8 mouse cellular contexts compared by ENCODE assay signal in the genomic region with DNA sequence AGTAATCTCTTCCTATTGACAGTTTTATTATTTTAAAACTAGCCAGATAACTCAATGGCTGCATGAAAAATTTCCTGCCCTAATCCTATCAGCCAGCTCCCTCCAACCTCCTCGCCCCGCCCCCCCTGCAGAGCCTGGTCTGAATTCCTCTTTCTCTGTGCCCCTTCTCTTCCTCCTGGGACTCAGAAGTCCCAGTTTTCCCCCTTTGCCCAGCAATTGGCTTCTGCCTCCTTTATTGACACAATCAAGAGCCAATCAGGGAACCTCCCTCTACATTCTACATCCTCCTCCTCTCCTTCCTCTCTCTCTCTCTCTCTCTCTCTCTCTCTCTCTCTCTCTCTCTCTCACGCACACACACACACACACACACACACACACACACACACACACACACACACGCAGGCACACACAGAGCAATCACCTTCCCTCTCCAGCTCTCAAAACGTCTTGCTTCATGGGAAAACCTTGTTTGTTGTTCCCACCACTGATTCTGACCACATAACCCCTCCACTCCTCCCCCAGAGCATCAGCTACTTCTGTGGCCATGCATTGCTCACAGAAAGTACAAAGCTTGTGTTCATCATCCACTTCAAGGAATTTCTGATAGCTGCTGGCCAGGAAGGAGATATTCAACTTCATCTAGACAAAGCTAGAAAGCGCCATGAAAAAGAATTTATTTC. TPM values are rescaled to one million over a fixed set of nuclear protein-coding genes. Genes with fewer than 3 reads are reported as not detected.
DNase-seq lines count a peak whose midpoint lies in the region; ATAC-seq and TF ChIP-seq lines count a peak whose summit lies in the region.

No protein-coding gene starts in this region.

- TF ChIP-seq CTCF in hindbrain, postnatal 0 days (IDR thresholded peaks at IDR 0.05; ENCODE audit: low read depth), result no peak

- H3K9ac ChIP-seq in forebrain, embryonic 15.5 days (replicated peaks), result no peak overlapping the region
- H3K9ac ChIP-seq in hindbrain, postnatal 0 days (replicated peaks; ENCODE audit: low read length), result no peak overlapping the region
- H3K9ac ChIP-seq in liver, embryonic 12.5 days, result no peak overlapping the region

- no peak for ATAC-seq in cerebellum, adult (ENCODE audit: insufficient number of reproducible peaks, low FRiP score, low TSS enrichment)
- ATAC-seq in forebrain, embryonic 15.5 days (replicated peaks), result peak; percentile 45
- peak; percentile 89 for ATAC-seq in hindbrain, postnatal 0 days
- no peak for ATAC-seq in liver, embryonic 12.5 days
- no peak for ATAC-seq in erythroid progenitor cell, adult 5-6 weeks (replicated peaks; ENCODE audit: low FRiP score, poor library complexity, severe bottlenecking)

- no peaks in the 10 kb centered on the region for H3K9me3 ChIP-seq in forebrain, embryonic 15.5 days
- no peaks in the 10 kb centered on the region for H3K9me3 ChIP-seq in hindbrain, postnatal 0 days (ENCODE audit: low read length)
- H3K9me3 ChIP-seq in liver, embryonic 12.5 days (replicated peaks), result no peaks in the 10 kb centered on the region

- 22% methylated on average over 5 of the region's 6 CpGs for WGBS in forebrain, embryonic 15.5 days
- WGBS in hindbrain, postnatal 0 days, result 23% methylated on average over 5 of the region's 6 CpGs
- WGBS in liver, embryonic 12.5 days (ENCODE audit: insufficient replicate concordance), result 21% methylated on average over 6 of the region's 6 CpGs

- peaks cover 34% of the 10 kb centered on the region for H3K27me3 ChIP-seq in forebrain, embryonic 15.5 days
- H3K27me3 ChIP-seq in hindbrain, postnatal 0 days (ENCODE audit: insufficient read depth, low read length), result no peaks in the 10 kb centered on the region
- no peaks in the 10 kb centered on the region for H3K27me3 ChIP-seq in liver, embryonic 12.5 days (replicated peaks)

- H3K27ac ChIP-seq in forebrain, embryonic 15.5 days (replicated peaks), result no peak overlapping the region
- peak overlapping the region; percentile 63; the same call in 1 of the 2 replicates for H3K27ac ChIP-seq in hindbrain, postnatal 0 days
- H3K27ac ChIP-seq in liver, embryonic 12.5 days, result no peak overlapping the region

- peak; percentile 15 for DNase-seq in cerebellum, adult 11-12 months
- peak; percentile 85 for DNase-seq in NIH3T3 (ENCODE audit: low read depth)
- DNase-seq in hindbrain, postnatal 0 days (ENCODE audit: low spot score), result peak; percentile 87
- peak; percentile 13 for DNase-seq in ovary, postnatal 14 days (ENCODE audit: low spot score)

- no peaks in the 10 kb centered on the region for H3K36me3 ChIP-seq in forebrain, embryonic 15.5 days
- no peaks in the 10 kb centered on the region for H3K36me3 ChIP-seq in hindbrain, postnatal 0 days (ENCODE audit: insufficient read depth, low read length)
- H3K36me3 ChIP-seq in liver, embryonic 12.5 days, result no peaks in the 10 kb centered on the region

- H3K4me3 ChIP-seq in forebrain, embryonic 15.5 days, result no peak overlapping the region
- no peak overlapping the region for H3K4me3 ChIP-seq in hindbrain, postnatal 0 days (ENCODE audit: low read length)
- H3K4me3 ChIP-seq in liver, embryonic 12.5 days, result no peak overlapping the region

- peaks cover 30% of the 10 kb centered on the region for H3K4me1 ChIP-seq in forebrain, embryonic 15.5 days
- H3K4me1 ChIP-seq in hindbrain, postnatal 0 days (ENCODE audit: insufficient read depth, low read length), result 0 out of 2 replicates have a peak, but pooled peaks cover 4% of the 10 kb centered on the region
- peaks cover 6% of the 10 kb centered on the region; the same call in 1 of the 2 replicates for H3K4me1 ChIP-seq in liver, embryonic 12.5 days

- peak overlapping the region; percentile 35 for H3K4me2 ChIP-seq in forebrain, embryonic 15.5 days (replicated peaks)
- H3K4me2 ChIP-seq in hindbrain, postnatal 0 days (ENCODE audit: low read depth, low read length), result peak overlapping the region; percentile 44
- H3K4me2 ChIP-seq in liver, embryonic 12.5 days, result 0 out of 2 replicates have a peak overlapping the region, but pooled peaks have one; percentile 21

RNA-seq across cellular contexts. Expression of a gene that starts 47.1 kb away (rescaled TPM):
- 21.8 and 23.1 TPM in 2 replicates for polyA plus RNA-seq in forebrain, embryonic 15.5 days (2015; fragmentation: Nextera tagmentation; extraction: Ambion mirVana)
- total RNA-seq in hindbrain, postnatal 0 days (2014; rRNA removed), result 64.3 and 111 TPM in 2 replicates
- 12.8 and 14.5 TPM in 2 replicates for polyA plus RNA-seq in hindbrain, postnatal 0 days (2015; fragmentation: Nextera tagmentation; extraction: Ambion mirVana)
- polyA plus RNA-seq in liver, embryonic 12.5 days (2016; fragmentation: Nextera tagmentation; extraction: Ambion mirVana), result 13.2 TPM in 2 replicates
- total RNA-seq in erythroid progenitor cell, adult 5-6 weeks (2015; ENCODE audit: low replicate concordance), result 4.7 and 6.7 TPM in 2 replicates
- 5.7 and 7.8 TPM in 2 replicates for total RNA-seq in erythroid progenitor cell, adult 5-6 weeks (2017; ENCODE audit: low replicate concordance)

RNA-seq across cellular contexts. Expression of a gene that starts 47.1 kb away (rescaled TPM):
- polyA plus RNA-seq in forebrain, embryonic 15.5 days (2015; fragmentation: Nextera tagmentation; extraction: Ambion mirVana), result 17.2 and 17.3 TPM in 2 replicates
- total RNA-seq in hindbrain, postnatal 0 days (2014; rRNA removed), result 17.4 and 18.6 TPM in 2 replicates
- polyA plus RNA-seq in hindbrain, postnatal 0 days (2015; fragmentation: Nextera tagmentation; extraction: Ambion mirVana), result 10.2 and 11.0 TPM in 2 replicates
- polyA plus RNA-seq in liver, embryonic 12.5 days (2016; fragmentation: Nextera tagmentation; extraction: Ambion mirVana), result 11.8 and 11.9 TPM in 2 replicates
- total RNA-seq in erythroid progenitor cell, adult 5-6 weeks (2015; ENCODE audit: low replicate concordance), result 9.4 TPM in 1 of 2 replicates, not detected in the other
- total RNA-seq in erythroid progenitor cell, adult 5-6 weeks (2017; ENCODE audit: low replicate concordance), result 0.68 and 3.2 TPM in 2 replicates

Comparison
In these comparisons a context has a peak if more than half of its experiments do, and no peak if none do; other contexts are left out.
1. DNase-seq: peak in every context shown above with its lines; median percentile 87 in hindbrain, postnatal 0 days; 85 in NIH3T3; 15 in cerebellum, adult 11-12 months; 13 in ovary, postnatal 14 days.
2. ATAC-seq: peak in forebrain, embryonic 15.5 days (single experiment) and hindbrain, postnatal 0 days (single experiment); none in cerebellum, adult (single experiment), liver, embryonic 12.5 days (single experiment) and erythroid progenitor cell, adult 5-6 weeks (single experiment).
3. Peak in every context shown above with its lines, with median percentiles within 50 percentile points of each other: H3K4me2 ChIP-seq.